Mouse (Mus musculus) limb, embryonic 15.5 days (tissue): ENCODE measurements at regions not wholly inside any gene's neighbourhood (a gene's known extent, or its start where the extent isn't known, plus 50 kb on each side); places are given as distances from the start of the nearest gene placed in this dataset.

Experiments
- ATAC-seq: fragments of 200-750 bp; cut with Nextera tagmentation; 2 replicates; pipeline ENCODE4 v1.8.0; 2017; ENCODE audit warnings: low read depth, moderate TSS enrichment; ENCODE audit not compliant: insufficient number of reproducible peaks, low FRiP score, low TSS enrichment
- H3K27ac ChIP-seq: fragments of 300-500 bp; sonication (generic); 2 replicates; pipeline ENCODE4 v1.5.1; 2015; ENCODE audit warnings: moderate library complexity, mild to moderate bottlenecking, inconsistent platforms
- H3K27me3 ChIP-seq: fragments of 300-500 bp; sonication (generic); 2 replicates; pipeline ENCODE4 v1.6.1; 2015; ENCODE audit warnings: inconsistent platforms
- H3K36me3 ChIP-seq: fragments of 300-500 bp; sonication (generic); 2 replicates; pipeline ENCODE4 v1.6.1; 2015; ENCODE audit warnings: inconsistent platforms
- H3K4me1 ChIP-seq: fragments of 300-500 bp; sonication (generic); 2 replicates; pipeline ENCODE4 v1.6.1; 2015; ENCODE audit warnings: inconsistent platforms
- H3K4me2 ChIP-seq: fragments of 300-500 bp; sonication (generic); 2 replicates; pipeline ENCODE4 v1.6.1; 2015; ENCODE audit warnings: mild to moderate bottlenecking, inconsistent platforms
- H3K4me3 ChIP-seq: fragments of 300-500 bp; sonication (generic); 2 replicates; pipeline ENCODE4 v1.5.1; 2015; ENCODE audit warnings: mild to moderate bottlenecking, inconsistent platforms
- H3K9ac ChIP-seq: fragments of 300-500 bp; sonication (generic); 2 replicates; pipeline ENCODE4 v1.6.1; 2015; ENCODE audit warnings: inconsistent platforms
- H3K9me3 ChIP-seq: fragments of 300-500 bp; sonication (generic); 2 replicates; pipeline ENCODE4 v1.6.1; 2016; ENCODE audit warnings: inconsistent platforms
- WGBS: fragments of 180-500 bp; shearing (Covaris S2); methylation state at CpG from one replicate; pipeline ENCODE4 v1.1.7; 2015; 5-methylcytosine and 5-hydroxymethylcytosine counted together

- H3K27ac ChIP-seq, result no peak overlapping the region
- peaks cover 20% of the 10 kb centered on the region for H3K4me1 ChIP-seq
- H3K9ac ChIP-seq, result no peak overlapping the region
- no peak overlapping the region for H3K4me3 ChIP-seq
- no peaks in the 10 kb centered on the region for H3K27me3 ChIP-seq
- 17% methylated on average over 4 of the region's 4 CpGs for WGBS
- H3K36me3 ChIP-seq, result no peaks in the 10 kb centered on the region
- H3K4me2 ChIP-seq, result no peak overlapping the region
- no peaks in the 10 kb centered on the region for H3K9me3 ChIP-seq
- ATAC-seq, result no peak
Measured at GRCm38 (mm10) chr8:107865744-107866143, 76.7 kb upstream of the Zfhx3 start.

GRCm38 (mm10) chr8:107871718-107872117, 70.7 kb upstream of the Zfhx3 start:
- no peaks in the 10 kb centered on the region for H3K36me3 ChIP-seq
- no peaks in the 10 kb centered on the region for H3K9me3 ChIP-seq
- WGBS, result 28% methylated on average over 15 of the region's 15 CpGs
- H3K4me3 ChIP-seq, result peak overlapping the region; percentile 4; the same call in 1 of the 2 replicates
- H3K27ac ChIP-seq, result no peak overlapping the region
- ATAC-seq, result no peak
- H3K9ac ChIP-seq, result no peak overlapping the region
- H3K4me2 ChIP-seq, result peak overlapping the region; percentile 32
- H3K27me3 ChIP-seq, result no peaks in the 10 kb centered on the region
- peaks cover 16% of the 10 kb centered on the region for H3K4me1 ChIP-seq

- Histone ChIP-seq H3K9me3 (no peaks in the 10 kb centered on the region), H3K27me3 (no peaks in the 10 kb centered on the region), H3K4me2 (peak overlapping the region; percentile 32), H3K36me3 (no peaks in the 10 kb centered on the region), H3K4me1 (peaks cover 16% of the 10 kb centered on the region), H3K4me3 (peak overlapping the region; percentile 4; the same call in 1 of the 2 replicates), H3K27ac (no peak overlapping the region), H3K9ac (no peak overlapping the region)
- 43% methylated on average over 11 of the region's 11 CpGs for WGBS
- ATAC-seq, result no peak
Measured at GRCm38 (mm10) chr8:107872121-107872520, 70.3 kb upstream of the Zfhx3 start.

- Histone ChIP-seq H3K27ac (no peak overlapping the region), H3K4me1 (peaks cover 6% of the 10 kb centered on the region), H3K27me3 (no peaks in the 10 kb centered on the region), H3K4me3 (no peak overlapping the region), H3K9ac (no peak overlapping the region), H3K36me3 (no peaks in the 10 kb centered on the region), H3K4me2 (no peak overlapping the region), H3K9me3 (no peaks in the 10 kb centered on the region)
- WGBS, result 58% methylated on average over 2 of the region's 2 CpGs
- ATAC-seq, result no peak
Measured at GRCm38 (mm10) chr8:107876455-107876854, 66.0 kb upstream of the Zfhx3 start.

- Histone ChIP-seq H3K4me3 (no peak overlapping the region), H3K4me1 (peaks cover 16% of the 10 kb centered on the region; the same call in 1 of the 2 replicates), H3K27me3 (no peaks in the 10 kb centered on the region), H3K27ac (no peak overlapping the region), H3K9me3 (no peaks in the 10 kb centered on the region), H3K4me2 (no peak overlapping the region), H3K9ac (no peak overlapping the region), H3K36me3 (no peaks in the 10 kb centered on the region)
- 9% methylated on average over 7 of the region's 7 CpGs for WGBS
- ATAC-seq, result no peak
Measured at GRCm38 (mm10) chr8:107881851-107882250, 60.6 kb upstream of the Zfhx3 start.

- H3K27me3 ChIP-seq, result peaks cover 2% of the 10 kb centered on the region; the same call in 1 of the 2 replicates
- peaks cover 29% of the 10 kb centered on the region; the same call in 1 of the 2 replicates for H3K4me1 ChIP-seq
- H3K27ac ChIP-seq, result peak overlapping the region; percentile 38; the same call in 1 of the 2 replicates
- no peak overlapping the region for H3K4me2 ChIP-seq
- no peaks in the 10 kb centered on the region for H3K9me3 ChIP-seq
- H3K4me3 ChIP-seq, result no peak overlapping the region
- no peaks in the 10 kb centered on the region for H3K36me3 ChIP-seq
- 51% methylated on average over 7 of the region's 7 CpGs for WGBS
- ATAC-seq, result no peak
- H3K9ac ChIP-seq, result no peak overlapping the region
Measured at GRCm38 (mm10) chr8:107885547-107885946, 56.9 kb upstream of the Zfhx3 start.

- Histone ChIP-seq H3K4me3 (no peak overlapping the region), H3K4me2 (no peak overlapping the region), H3K9me3 (no peaks in the 10 kb centered on the region), H3K27me3 (peaks cover 2% of the 10 kb centered on the region; the same call in 1 of the 2 replicates), H3K27ac (peak overlapping the region; percentile 38), H3K4me1 (peaks cover 33% of the 10 kb centered on the region; the same call in 1 of the 2 replicates), H3K36me3 (no peaks in the 10 kb centered on the region), H3K9ac (no peak overlapping the region)
- no peak for ATAC-seq
- 59% methylated on average over 5 of the region's 5 CpGs for WGBS
Measured at GRCm38 (mm10) chr8:107885971-107886370, 56.5 kb upstream of the Zfhx3 start.

GRCm38 (mm10) chr8:107886516-107887253, 55.8 kb upstream of the Zfhx3 start:
- H3K4me2 ChIP-seq, result peak overlapping the region; percentile 40
- H3K27ac ChIP-seq, result peak overlapping the region; percentile 61

GRCm38 (mm10) chr8:107887333-107887732, 55.1 kb upstream of the Zfhx3 start:
- H3K36me3 ChIP-seq, result no peaks in the 10 kb centered on the region
- H3K4me2 ChIP-seq, result peak overlapping the region; percentile 40
- no peaks in the 10 kb centered on the region for H3K9me3 ChIP-seq
- H3K9ac ChIP-seq, result no peak overlapping the region
- H3K4me3 ChIP-seq, result no peak overlapping the region
- 21% methylated on average over 10 of the region's 10 CpGs for WGBS
- ATAC-seq, result no peak
- peaks cover 34% of the 10 kb centered on the region; the same call in 1 of the 2 replicates for H3K4me1 ChIP-seq
- H3K27me3 ChIP-seq, result peaks cover 2% of the 10 kb centered on the region; the same call in 1 of the 2 replicates
- H3K27ac ChIP-seq, result peak overlapping the region; percentile 61

More at GRCm38 (mm10) chr8:107886516-107887253, 55.8 kb upstream of the Zfhx3 start:
- no peak overlapping the region for H3K4me3 ChIP-seq
- H3K4me1 ChIP-seq, result peaks cover 34% of the 10 kb centered on the region; the same call in 1 of the 2 replicates
- no peaks in the 10 kb centered on the region for H3K36me3 ChIP-seq
- 55% methylated on average over 19 of the region's 19 CpGs for WGBS
- no peaks in the 10 kb centered on the region for H3K9me3 ChIP-seq
- no peak for ATAC-seq
- H3K27me3 ChIP-seq, result peaks cover 2% of the 10 kb centered on the region; the same call in 1 of the 2 replicates
- no peak overlapping the region for H3K9ac ChIP-seq

- peak overlapping the region; percentile 34 for H3K27ac ChIP-seq
- no peak overlapping the region for H3K9ac ChIP-seq
- H3K9me3 ChIP-seq, result no peaks in the 10 kb centered on the region
- no peaks in the 10 kb centered on the region for H3K36me3 ChIP-seq
- no peak overlapping the region for H3K4me3 ChIP-seq
- peaks cover 2% of the 10 kb centered on the region; the same call in 1 of the 2 replicates for H3K27me3 ChIP-seq
- peaks cover 26% of the 10 kb centered on the region; the same call in 1 of the 2 replicates for H3K4me1 ChIP-seq
- 48% methylated on average over 5 of the region's 5 CpGs for WGBS
- no peak for ATAC-seq
- H3K4me2 ChIP-seq, result no peak overlapping the region
Measured at GRCm38 (mm10) chr8:107890922-107891321, 51.5 kb upstream of the Zfhx3 start.
